Mouse (Mus musculus) erythroblast, embryonic 14.5 days (primary cell): ENCODE results near the gene 4930507D05Rik. TPM values are rescaled to one million over a fixed set of nuclear protein-coding genes. Genes with fewer than 3 reads are reported as not detected.

Source experiments
- H3K27me3 ChIP-seq: 2 replicates; pipeline ENCODE4 v1.6.1; 2012; ENCODE audit warnings: inconsistent platforms; ENCODE audit not compliant: control insufficient read depth
- H3K36me3 ChIP-seq: 2 replicates; pipeline ENCODE4 v1.6.1; 2012; ENCODE audit warnings: mild to moderate bottlenecking, inconsistent platforms; ENCODE audit not compliant: control insufficient read depth
- H3K4me1 ChIP-seq: 2 replicates; pipeline ENCODE4 v1.6.1; 2012; ENCODE audit warnings: inconsistent platforms; ENCODE audit not compliant: control insufficient read depth
- H3K4me3 ChIP-seq: replicated peaks from 2 replicates; pipeline ENCODE3; 2012; ENCODE audit warnings: moderate library complexity, mild to moderate bottlenecking, inconsistent platforms
- H3K9me3 ChIP-seq: 2 replicates; pipeline ENCODE4 v1.6.1; 2012; ENCODE audit warnings: low read length, inconsistent platforms, mixed read lengths; ENCODE audit not compliant: control insufficient read depth
- GATA1 ChIP-seq: IDR thresholded peaks from 2 replicates; pipeline ENCODE4 v1.6.1; 2012; ENCODE audit warnings: low read length, inconsistent platforms, mixed read lengths
- TAL1 ChIP-seq: IDR thresholded peaks from 3 replicates; pipeline ENCODE4 v1.6.1; 2012; ENCODE audit warnings: low read length, inconsistent platforms, mixed read lengths
- polyA plus RNA-seq: library from polyadenylated mRNA; stranded (reverse); fragments of >175 nt; gene quantifications from 2 replicates; pipeline ENCODE4 v1.2.3, GENCODE M21; 2012

The 4930507D05Rik gene
- polyA plus RNA-seq, 1 experiment, result not detected

GRCm38 (mm10) chr10:62500088-62500915 lies 51.0 kb downstream of the 4930507D05Rik start:
- no peak for TF ChIP-seq GATA1
- no peak for TF ChIP-seq TAL1
- Histone ChIP-seq H3K9me3 (no peaks in the 10 kb centered on the region), H3K27me3 (no peaks in the 10 kb centered on the region), H3K4me3 (no peak overlapping the region), H3K36me3 (no peaks in the 10 kb centered on the region), H3K4me1 (peaks cover 50% of the 10 kb centered on the region)

Other genes starting within 250 kb of the 4930507D05Rik start
- gene Tspan15, start 218.2 kb upstream of the 4930507D05Rik start, polyA plus RNA-seq, result 0.29 and 0.30 TPM in 2 replicates
- gene Tacr2, start 197.1 kb upstream of the 4930507D05Rik start, polyA plus RNA-seq, result not detected in 2 replicates
- gene Hk1, start 69.6 kb upstream of the 4930507D05Rik start, polyA plus RNA-seq, result 47.9 and 53.6 TPM in 2 replicates
- 0.01 TPM in 2 replicates for gene Hkdc1, start 27.0 kb upstream of the 4930507D05Rik start, polyA plus RNA-seq
- gene Supv3l1, start 249 bp downstream of the 4930507D05Rik start, polyA plus RNA-seq, result 1.4 and 2.5 TPM in 2 replicates
- gene Vps26a, start 37.3 kb downstream of the 4930507D05Rik start, polyA plus RNA-seq, result 1.4 and 1.5 TPM in 2 replicates
- 0.97 and 2.5 TPM in 2 replicates for gene Srgn, start 78.0 kb downstream of the 4930507D05Rik start, polyA plus RNA-seq
- 1.2 and 1.3 TPM in 2 replicates for gene Kif1bp, start 129.0 kb downstream of the 4930507D05Rik start, polyA plus RNA-seq
- gene Ddx21, start 152.8 kb downstream of the 4930507D05Rik start, polyA plus RNA-seq, result 2.1 and 3.2 TPM in 2 replicates
- 4.4 and 5.6 TPM in 2 replicates for gene Ddx50, start 201.7 kb downstream of the 4930507D05Rik start, polyA plus RNA-seq